Mouse (Mus musculus): ENCODE data around the gene Cfi. TPM values are rescaled to one million over a fixed set of nuclear protein-coding genes. Genes with fewer than 3 reads are reported as not detected.
A peak's percentile ranks its signal among the peaks of the same experiment; 100 is the strongest.

Gene Cfi
- polyA plus RNA-seq, 1 experiment from 2014 or later, result 0.22 TPM

GRCm38 (mm10) chr3:129838017-129838416, 2.3 kb downstream of the Cfi start:
- ATAC-seq, result no peak
- no peaks in the 10 kb centered on the region for H3K9me3 ChIP-seq (replicated peaks; ENCODE audit: control insufficient read depth, low read length)
- H3K4me2 ChIP-seq (ENCODE audit: low read length), result no peak overlapping the region

GRCm38 (mm10) chr3:129845868-129846267, 10.2 kb downstream of the Cfi start:
- WGBS, result 86% methylated on average over 2 of the region's 2 CpGs
- Histone ChIP-seq H3K9me3 (replicated peaks; ENCODE audit: control insufficient read depth, low read length) (no peaks in the 10 kb centered on the region), H3K4me1 (ENCODE audit: control insufficient read depth, insufficient read depth, low read length) (no peaks in the 10 kb centered on the region), H3K36me3 (ENCODE audit: control insufficient read depth, insufficient read depth, low read length) (no peaks in the 10 kb centered on the region), H3K9ac (ENCODE audit: low read length) (no peak overlapping the region), H3K27me3 (replicated peaks; ENCODE audit: control insufficient read depth, insufficient read depth, low read length) (no peaks in the 10 kb centered on the region), H3K4me2 (ENCODE audit: low read length) (no peak overlapping the region), H3K27ac (ENCODE audit: low read depth, low read length) (no peak overlapping the region), H3K4me3 (ENCODE audit: low read depth, low read length) (no peak overlapping the region)
- ATAC-seq, result no peak
- no peak for DNase-seq (ENCODE audit: low spot score)

More at GRCm38 (mm10) chr3:129838017-129838416, 2.3 kb downstream of the Cfi start:
- WGBS, result 59% methylated on average over 7 of the region's 7 CpGs
- no peak overlapping the region for H3K27ac ChIP-seq (ENCODE audit: low read depth, low read length)
- no peak for DNase-seq (ENCODE audit: low spot score)
- no peak overlapping the region for H3K9ac ChIP-seq (ENCODE audit: low read length)
- H3K36me3 ChIP-seq (ENCODE audit: control insufficient read depth, insufficient read depth, low read length), result no peaks in the 10 kb centered on the region
- H3K27me3 ChIP-seq (replicated peaks; ENCODE audit: control insufficient read depth, insufficient read depth, low read length), result no peaks in the 10 kb centered on the region
- H3K4me3 ChIP-seq (ENCODE audit: low read depth, low read length), result no peak overlapping the region
- H3K4me1 ChIP-seq (ENCODE audit: control insufficient read depth, insufficient read depth, low read length), result no peaks in the 10 kb centered on the region

GRCm38 (mm10) chr3:129846846-129847245, 11.2 kb downstream of the Cfi start:
- no peak for ATAC-seq
- no peak for DNase-seq (ENCODE audit: low spot score)
- H3K9me3 ChIP-seq (replicated peaks; ENCODE audit: control insufficient read depth, low read length), result no peaks in the 10 kb centered on the region
- no peak overlapping the region for H3K4me2 ChIP-seq (ENCODE audit: low read length)
- H3K36me3 ChIP-seq (ENCODE audit: control insufficient read depth, insufficient read depth, low read length), result no peaks in the 10 kb centered on the region
- H3K4me1 ChIP-seq (ENCODE audit: control insufficient read depth, insufficient read depth, low read length), result no peaks in the 10 kb centered on the region
- no peak overlapping the region for H3K27ac ChIP-seq (ENCODE audit: low read depth, low read length)
- H3K4me3 ChIP-seq (ENCODE audit: low read depth, low read length), result no peak overlapping the region
- WGBS, result 84% methylated on average over 7 of the region's 7 CpGs
- H3K27me3 ChIP-seq (replicated peaks; ENCODE audit: control insufficient read depth, insufficient read depth, low read length), result no peaks in the 10 kb centered on the region
- no peak overlapping the region for H3K9ac ChIP-seq (ENCODE audit: low read length)

GRCm38 (mm10) chr3:129862592-129862991, 26.9 kb downstream of the Cfi start:
- Histone ChIP-seq H3K9ac (ENCODE audit: low read length) (no peak overlapping the region), H3K4me1 (ENCODE audit: control insufficient read depth, insufficient read depth, low read length) (no peaks in the 10 kb centered on the region), H3K36me3 (ENCODE audit: control insufficient read depth, insufficient read depth, low read length) (no peaks in the 10 kb centered on the region), H3K4me2 (ENCODE audit: low read length) (no peak overlapping the region), H3K4me3 (ENCODE audit: low read depth, low read length) (no peak overlapping the region), H3K27ac (ENCODE audit: low read depth, low read length) (no peak overlapping the region), H3K9me3 (replicated peaks; ENCODE audit: control insufficient read depth, low read length) (no peaks in the 10 kb centered on the region), H3K27me3 (replicated peaks; ENCODE audit: control insufficient read depth, insufficient read depth, low read length) (no peaks in the 10 kb centered on the region)
- WGBS, result 83% methylated on average over 2 of the region's 2 CpGs
- ATAC-seq (no peak), DNase-seq (ENCODE audit: low spot score) (no peak)

GRCm38 (mm10) chr3:129863698-129864097, 28.0 kb downstream of the Cfi start:
- 53% methylated on average over 14 of the region's 14 CpGs for WGBS
- H3K9ac ChIP-seq (ENCODE audit: low read length), result no peak overlapping the region
- H3K4me2 ChIP-seq (ENCODE audit: low read length), result no peak overlapping the region
- no peak overlapping the region for H3K4me3 ChIP-seq (ENCODE audit: low read depth, low read length)
- DNase-seq (ENCODE audit: low spot score), result no peak
- H3K9me3 ChIP-seq (replicated peaks; ENCODE audit: control insufficient read depth, low read length), result no peaks in the 10 kb centered on the region
- no peaks in the 10 kb centered on the region for H3K27me3 ChIP-seq (replicated peaks; ENCODE audit: control insufficient read depth, insufficient read depth, low read length)
- no peaks in the 10 kb centered on the region for H3K4me1 ChIP-seq (ENCODE audit: control insufficient read depth, insufficient read depth, low read length)
- H3K36me3 ChIP-seq (ENCODE audit: control insufficient read depth, insufficient read depth, low read length), result no peaks in the 10 kb centered on the region
- H3K27ac ChIP-seq (ENCODE audit: low read depth, low read length), result no peak overlapping the region
- ATAC-seq, result no peak

GRCm38 (mm10) chr3:129877327-129877726, 41.6 kb downstream of the Cfi start:
- H3K4me2 ChIP-seq (ENCODE audit: low read length), result no peak overlapping the region
- H3K36me3 ChIP-seq (ENCODE audit: control insufficient read depth, insufficient read depth, low read length), result no peaks in the 10 kb centered on the region
- H3K4me1 ChIP-seq (ENCODE audit: control insufficient read depth, insufficient read depth, low read length), result 0 out of 2 replicates have a peak, but pooled peaks cover 3% of the 10 kb centered on the region
- DNase-seq (ENCODE audit: low spot score) (no peak), ATAC-seq (no peak)
- H3K27ac ChIP-seq (ENCODE audit: low read depth, low read length), result no peak overlapping the region
- 77% methylated on average over 10 of the region's 10 CpGs for WGBS
- no peak overlapping the region for H3K4me3 ChIP-seq (ENCODE audit: low read depth, low read length)
- no peaks in the 10 kb centered on the region for H3K9me3 ChIP-seq (replicated peaks; ENCODE audit: control insufficient read depth, low read length)
- no peak overlapping the region for H3K9ac ChIP-seq (ENCODE audit: low read length)
- no peaks in the 10 kb centered on the region for H3K27me3 ChIP-seq (replicated peaks; ENCODE audit: control insufficient read depth, insufficient read depth, low read length)

GRCm38 (mm10) chr3:129878405-129879021, 42.8 kb downstream of the Cfi start, which contains the start of gene Pla2g12a:
Gene Pla2g12a (plus strand): TSS chr3:129878606.
- Histone ChIP-seq H3K9me3 (replicated peaks; ENCODE audit: control insufficient read depth, low read length) (no peaks in the 10 kb centered on the region), H3K4me2 (ENCODE audit: low read length) (peak within 1 kb of the TSS; percentile 83), H3K9ac (ENCODE audit: low read length) (peak within 1 kb of the TSS; percentile 79), H3K4me3 (ENCODE audit: low read depth, low read length) (peak within 1 kb of the TSS; percentile 63), H3K36me3 (ENCODE audit: control insufficient read depth, insufficient read depth, low read length) (no peaks in the 10 kb centered on the region), H3K4me1 (ENCODE audit: control insufficient read depth, insufficient read depth, low read length) (0 out of 2 replicates have a peak, but pooled peaks cover 3% of the 10 kb centered on the region), H3K27ac (ENCODE audit: low read depth, low read length) (peak within 1 kb of the TSS; percentile 86), H3K27me3 (replicated peaks; ENCODE audit: control insufficient read depth, insufficient read depth, low read length) (no peaks in the 10 kb centered on the region)
- ATAC-seq, result peak; percentile 93
- peak; percentile 95 for DNase-seq (ENCODE audit: low spot score)
- WGBS, result under 1% methylated on average over 57 of the region's 66 CpGs

GRCm38 (mm10) chr3:129879131-129879757, 43.6 kb downstream of the Cfi start:
- H3K9me3 ChIP-seq (replicated peaks; ENCODE audit: control insufficient read depth, low read length), result no peaks in the 10 kb centered on the region
- H3K4me2 ChIP-seq (ENCODE audit: low read length), result peak overlapping the region; percentile 83
- peak overlapping the region; percentile 86; the same call in 1 of the 2 replicates for H3K27ac ChIP-seq (ENCODE audit: low read depth, low read length)
- H3K4me1 ChIP-seq (ENCODE audit: control insufficient read depth, insufficient read depth, low read length), result 0 out of 2 replicates have a peak, but pooled peaks cover 3% of the 10 kb centered on the region
- H3K27me3 ChIP-seq (replicated peaks; ENCODE audit: control insufficient read depth, insufficient read depth, low read length), result no peaks in the 10 kb centered on the region
- peak; percentile 54 for DNase-seq (ENCODE audit: low spot score)
- H3K4me3 ChIP-seq (ENCODE audit: low read depth, low read length), result peak overlapping the region; percentile 63
- under 1% methylated on average over 25 of the region's 25 CpGs for WGBS
- no peaks in the 10 kb centered on the region for H3K36me3 ChIP-seq (ENCODE audit: control insufficient read depth, insufficient read depth, low read length)
- H3K9ac ChIP-seq (ENCODE audit: low read length), result peak overlapping the region; percentile 79
- peak; percentile 58 for ATAC-seq

- DNase-seq (ENCODE audit: low spot score), result no peak
- 62% methylated on average over 2 of the region's 2 CpGs for WGBS
- no peak overlapping the region for H3K9ac ChIP-seq (ENCODE audit: low read length)
- H3K4me3 ChIP-seq (ENCODE audit: low read depth, low read length), result no peak overlapping the region
- no peaks in the 10 kb centered on the region for H3K9me3 ChIP-seq (replicated peaks; ENCODE audit: control insufficient read depth, low read length)
- no peaks in the 10 kb centered on the region for H3K36me3 ChIP-seq (ENCODE audit: control insufficient read depth, insufficient read depth, low read length)
- ATAC-seq, result no peak
- H3K27ac ChIP-seq (ENCODE audit: low read depth, low read length), result no peak overlapping the region
- H3K27me3 ChIP-seq (replicated peaks; ENCODE audit: control insufficient read depth, insufficient read depth, low read length), result no peaks in the 10 kb centered on the region
- 0 out of 2 replicates have a peak, but pooled peaks cover 3% of the 10 kb centered on the region for H3K4me1 ChIP-seq (ENCODE audit: control insufficient read depth, insufficient read depth, low read length)
- peak overlapping the region; percentile 83 for H3K4me2 ChIP-seq (ENCODE audit: low read length)
Measured at GRCm38 (mm10) chr3:129879913-129880312, 44.2 kb downstream of the Cfi start.
